Mouse (Mus musculus): ENCODE measurements around the gene Pars2. TPM values are rescaled to one million over a fixed set of nuclear protein-coding genes. Genes with fewer than 3 reads are reported as not detected.

Gene Pars2
- total RNA-seq, 4 experiments from 2014 or later, result 3.9 to 5.7 (median 5.3) TPM

GRCm38 (mm10) chr4:106704416-106704815 is 53.5 kb downstream of the Pars2 start:
- DNase-seq (ENCODE audit: low spot score), result no peak

Other genes with a start within 250 kb of the Pars2 start
- not detected for gene Pcsk9, start 186.7 kb upstream of the Pars2 start, total RNA-seq (2022)
- not detected for gene Bsnd, start 158.8 kb upstream of the Pars2 start, total RNA-seq (2022)
- 1 to 10 TPM; 1.7 to 2.0 (median 1.8) TPM for gene Dhcr24, start 90.0 kb upstream of the Pars2 start, total RNA-seq (2022)
- gene Lexm, start 33.8 kb upstream of the Pars2 start, total RNA-seq (2022), result not detected
- under 1 TPM in 2 of 4 experiments, not detected in 2; 0.11 to 0.16 TPM for gene Ttc22, start 28.6 kb upstream of the Pars2 start, total RNA-seq (2022)
- 10 to 100 TPM; 17.1 to 20.9 (median 19.0) TPM for gene Ttc4, start 27.9 kb downstream of the Pars2 start, total RNA-seq (2022)
- gene Mroh7, start 79.9 kb downstream of the Pars2 start, total RNA-seq (2022), result 1 to 10 TPM in 1 of 4 experiments, under 1 TPM in 3; 0.25 to 1.7 (median 0.40) TPM
- under 1 TPM; 0.14 to 0.47 (median 0.19) TPM for gene Fam151a, start 82.8 kb downstream of the Pars2 start, total RNA-seq (2022)
- gene Acot11, start 153.9 kb downstream of the Pars2 start, total RNA-seq (2022), result 10 to 100 TPM; 26.2 to 44.3 (median 36.4) TPM